Mouse (Mus musculus) kidney, postnatal 14 days (tissue): Measurements from ENCODE around the gene Rap1gap2.

Source experiments
- DNase-seq: peaks from one replicate; pipeline ENCODE4 v3.0.0; 2022; ENCODE audit warnings: mixed read lengths

The Rap1gap2 gene

GRCm38 (mm10) chr11:74447991-74448403, 162.7 kb downstream of the Rap1gap2 start:
- DNase-seq, result no peak

DNA sequence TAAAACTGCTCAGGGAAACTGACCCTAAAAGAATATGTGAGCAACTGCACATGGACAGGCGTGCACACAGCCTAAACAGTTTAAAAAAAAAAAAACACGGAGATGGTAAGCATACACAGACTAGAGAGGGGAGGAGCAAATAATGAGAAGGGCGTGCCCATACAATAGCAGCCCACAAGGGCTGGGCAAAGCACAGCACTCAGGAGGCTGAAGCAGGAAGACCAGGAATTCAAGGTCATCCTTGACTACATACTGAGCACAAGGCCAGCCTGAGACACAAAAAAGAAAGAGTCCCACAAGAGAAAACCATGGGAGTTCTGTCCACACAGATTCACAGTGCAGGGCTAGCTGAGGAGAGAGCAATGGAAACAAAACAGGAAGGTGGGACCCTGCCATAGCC, 165.1 kb downstream of the Rap1gap2 start:
- no peak for DNase-seq

- no peak for DNase-seq
Observed at GRCm38 (mm10) chr11:74443924-74444256, 166.8 kb downstream of the Rap1gap2 start.

GRCm38 (mm10) chr11:74443147-74443923, 167.4 kb downstream of the Rap1gap2 start:
- no peak for DNase-seq

GRCm38 (mm10) chr11:74442396-74442795, 168.3 kb downstream of the Rap1gap2 start:
- DNase-seq, result no peak

DNA sequence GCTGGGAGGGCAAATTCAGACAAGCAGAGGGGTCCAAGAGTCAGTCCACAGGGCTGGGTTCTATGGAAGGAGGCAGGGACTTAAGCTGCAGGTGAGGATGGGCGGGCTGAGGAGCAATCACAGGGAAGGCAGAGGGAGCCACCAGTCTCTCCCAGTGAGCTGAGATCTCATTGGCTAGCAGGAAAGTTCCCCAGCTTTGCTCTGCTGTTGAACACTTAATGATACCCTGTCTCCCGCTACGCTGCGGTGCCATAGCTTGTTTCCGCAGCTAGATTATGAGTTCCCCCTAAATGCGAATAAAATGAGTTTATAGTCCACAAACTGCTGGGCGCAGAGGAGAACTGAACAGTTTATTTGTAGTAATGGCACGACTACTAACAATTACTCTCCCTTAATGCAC, 170.6 kb downstream of the Rap1gap2 start:
- no peak for DNase-seq

- DNase-seq, result no peak
Observed at GRCm38 (mm10) chr11:74439202-74439601, 171.5 kb downstream of the Rap1gap2 start.

DNA sequence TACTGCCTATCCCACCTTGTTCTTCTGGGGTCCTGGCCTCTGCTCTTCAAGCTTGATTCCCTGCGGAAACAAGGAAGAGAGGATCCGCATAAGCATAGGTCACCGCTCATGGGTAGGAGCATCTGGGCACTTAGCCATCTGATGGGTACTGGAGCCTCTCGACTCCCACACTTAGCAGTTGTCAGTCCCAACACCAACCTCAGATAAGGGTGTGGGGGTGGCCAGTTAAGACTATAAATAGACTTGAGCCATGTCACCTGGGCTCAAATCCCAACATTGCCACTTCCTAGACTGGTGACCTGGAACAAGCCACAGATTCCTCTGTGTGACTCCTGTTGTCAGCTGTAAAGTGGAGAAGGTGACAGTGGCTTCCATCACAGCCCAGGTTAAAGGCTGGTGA, 172.5 kb downstream of the Rap1gap2 start:
- DNase-seq, result no peak

DNA sequence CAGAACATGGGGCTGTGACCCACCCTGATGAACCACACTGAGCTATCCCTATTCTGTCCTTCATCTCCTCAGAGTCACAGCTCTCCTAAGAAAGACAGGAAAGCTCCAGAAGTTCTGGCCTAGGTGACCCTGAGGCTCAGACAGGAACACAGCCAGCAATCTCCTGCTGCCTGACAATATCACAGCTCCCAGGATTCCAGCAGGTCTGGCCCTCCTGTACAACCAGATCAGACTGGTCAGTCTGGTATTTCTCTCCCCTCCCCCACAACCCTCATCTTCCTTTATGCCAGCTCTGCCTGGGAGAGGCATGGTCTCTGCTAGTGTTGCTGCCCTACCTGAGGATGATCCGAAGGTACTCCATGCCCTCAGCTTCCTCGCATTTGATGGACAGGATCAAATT, 175.3 kb downstream of the Rap1gap2 start:
- peak; percentile 35 for DNase-seq

- no peak for DNase-seq
Observed at GRCm38 (mm10) chr11:74433000-74433399, 177.7 kb downstream of the Rap1gap2 start.

DNA sequence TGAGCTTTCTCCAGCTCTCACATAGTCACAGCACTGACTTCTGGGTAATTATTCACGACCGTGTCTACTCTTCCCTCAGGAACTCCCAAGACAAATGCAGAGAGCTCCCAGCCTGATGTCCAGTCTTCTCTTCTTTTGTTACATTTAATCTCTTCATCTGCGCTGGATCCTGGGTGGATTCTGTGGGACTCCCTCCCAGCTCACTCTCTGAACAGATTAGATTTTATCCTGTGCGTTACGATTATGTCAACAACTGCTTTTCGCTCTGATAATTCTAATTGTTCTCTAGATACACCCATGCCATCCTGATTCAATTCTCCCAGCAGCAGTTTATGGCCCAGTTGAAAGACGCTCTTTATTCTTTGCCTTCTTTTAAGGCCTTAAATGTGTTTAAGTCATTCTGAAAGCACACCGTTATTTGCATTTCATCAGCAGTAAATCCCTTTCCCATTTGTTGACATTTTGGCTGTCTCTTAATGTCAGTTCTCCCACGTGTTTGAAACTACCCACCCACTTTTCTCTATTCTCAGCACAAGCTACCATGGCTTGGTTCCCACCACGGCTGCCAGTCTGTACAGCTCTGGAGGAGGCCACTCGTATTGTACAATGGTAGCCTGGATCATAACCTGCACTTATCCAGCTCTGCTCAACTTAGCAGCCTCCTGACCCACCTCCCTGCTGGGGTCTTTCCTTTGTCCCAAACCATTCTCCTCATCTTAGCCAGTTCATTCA, 180.8 kb downstream of the Rap1gap2 start:
- no peak for DNase-seq

- no peak for DNase-seq
Observed at GRCm38 (mm10) chr11:74426306-74426705, 184.4 kb downstream of the Rap1gap2 start.

DNA sequence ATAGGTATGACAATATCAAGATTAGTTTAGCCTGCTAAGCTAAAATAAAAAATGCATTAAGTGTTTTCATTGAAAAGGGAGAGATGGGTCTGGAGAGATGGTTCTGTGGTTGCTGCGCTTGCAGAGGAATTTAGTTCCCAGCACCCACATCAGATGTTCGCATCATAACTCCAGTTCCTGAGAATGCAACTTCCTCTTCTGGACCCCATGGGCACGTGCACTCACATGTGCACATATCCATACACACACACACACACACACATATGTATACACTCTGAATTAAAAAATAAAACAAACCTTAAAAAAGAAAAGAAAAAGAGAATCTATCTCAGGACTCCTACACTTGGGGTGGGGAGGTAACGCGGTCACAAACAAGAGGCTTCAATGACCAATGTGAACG, 188.7 kb downstream of the Rap1gap2 start:
- no peak for DNase-seq

DNA sequence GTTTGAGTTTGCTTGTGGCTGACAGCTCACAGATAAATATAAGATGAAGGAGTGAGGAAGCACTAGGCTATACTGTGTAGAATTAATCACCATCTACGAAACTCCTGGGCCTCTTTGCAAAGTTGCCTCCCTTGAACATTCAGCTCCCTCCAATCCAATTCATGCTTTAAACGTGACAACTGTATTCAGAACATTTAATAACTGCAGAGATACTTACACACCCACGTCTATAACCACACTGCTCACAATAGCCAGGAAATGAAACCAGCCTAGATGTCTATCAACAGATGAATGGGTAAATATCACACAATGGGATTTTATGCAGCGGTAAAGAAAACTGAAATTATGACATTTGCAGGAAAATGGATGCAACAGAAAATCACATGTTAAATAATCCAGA, 189.6 kb downstream of the Rap1gap2 start:
- no peak for DNase-seq

- DNase-seq, result no peak
Observed at GRCm38 (mm10) chr11:74419601-74420000, 191.1 kb downstream of the Rap1gap2 start.

- no peak for DNase-seq
Observed at GRCm38 (mm10) chr11:74415736-74416135, 195.0 kb downstream of the Rap1gap2 start.

GRCm38 (mm10) chr11:74414112-74414511, 196.6 kb downstream of the Rap1gap2 start:
- DNase-seq, result no peak

- DNase-seq, result no peak
Observed at GRCm38 (mm10) chr11:74413449-74413972, 197.2 kb downstream of the Rap1gap2 start.

DNA sequence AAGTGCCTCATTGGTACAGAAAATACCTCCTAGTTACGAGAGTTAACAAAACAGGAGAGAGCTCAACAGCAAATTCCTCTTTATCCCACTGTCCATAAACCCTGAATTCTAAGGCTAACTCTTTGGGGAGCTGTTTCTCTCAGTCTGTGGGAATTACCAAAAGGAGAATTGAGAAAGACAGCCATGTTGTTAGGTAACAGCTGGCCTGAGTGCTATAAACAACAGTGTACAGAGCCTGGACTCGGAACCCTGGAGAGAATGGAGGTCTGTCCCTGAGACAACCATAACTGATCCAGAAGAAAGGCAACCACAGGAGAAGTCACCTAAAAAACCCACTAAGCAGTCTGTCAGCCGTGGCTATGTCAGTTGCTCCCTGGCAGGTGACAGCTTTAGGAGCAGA, 198.3 kb downstream of the Rap1gap2 start:
- DNase-seq, result no peak

DNA sequence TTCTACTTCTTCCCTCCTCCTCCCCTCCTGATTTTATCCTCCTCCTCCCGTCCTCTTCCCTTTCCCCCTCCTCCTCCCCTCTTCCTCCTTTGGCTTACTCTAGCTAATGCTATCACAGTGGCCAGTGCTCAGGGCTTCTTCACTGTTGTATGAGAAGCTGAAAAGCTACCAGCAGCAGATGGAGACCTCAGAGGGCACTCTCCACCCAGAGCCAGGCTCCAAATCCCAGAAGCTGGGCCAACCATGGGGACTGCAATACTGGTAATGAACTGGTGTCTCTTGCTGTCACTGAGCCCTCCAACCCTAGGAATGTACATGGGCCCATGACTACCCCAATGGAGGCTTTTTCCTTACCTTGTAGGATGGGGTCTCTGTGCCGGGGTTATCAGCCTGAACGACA, 198.8 kb downstream of the Rap1gap2 start:
- no peak for DNase-seq

DNA sequence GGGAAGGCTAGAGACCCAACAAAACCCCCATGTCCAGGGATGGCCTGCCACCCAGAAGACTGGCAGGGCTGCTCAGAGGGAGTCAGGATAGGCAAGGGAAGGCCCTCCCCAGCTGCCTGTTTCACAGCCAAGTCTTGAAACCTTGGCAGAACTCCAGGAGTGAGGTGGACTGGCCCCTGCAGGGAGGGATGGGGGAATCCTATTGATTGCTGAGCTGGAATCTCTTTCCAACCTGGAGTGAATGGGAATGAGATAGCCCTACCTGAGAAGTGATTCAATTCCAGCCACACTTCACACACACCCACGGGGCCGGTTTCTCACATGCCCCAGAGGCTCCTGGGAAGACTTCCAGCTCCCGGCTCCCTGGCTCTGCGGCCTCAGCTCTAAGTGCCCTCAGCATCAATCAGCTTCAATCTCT, 200.9 kb downstream of the Rap1gap2 start:
- peak; percentile 66 for DNase-seq

GRCm38 (mm10) chr11:74409447-74409754, 201.3 kb downstream of the Rap1gap2 start:
- DNase-seq, result no peak

- peak; percentile 93 for DNase-seq
Observed at GRCm38 (mm10) chr11:74408587-74409446, 201.9 kb downstream of the Rap1gap2 start.
